Mouse (Mus musculus): ENCODE results near the gene Fem1a. TPM values are rescaled to one million over a fixed set of nuclear protein-coding genes. Genes with fewer than 3 reads are reported as not detected.
A peak's percentile ranks its signal among the peaks of the same experiment; 100 is the strongest.

Gene Fem1a
- total and polyA plus RNA-seq, 2 experiments from 2014 or later, result 15.7 to 47.0 TPM

DNA sequence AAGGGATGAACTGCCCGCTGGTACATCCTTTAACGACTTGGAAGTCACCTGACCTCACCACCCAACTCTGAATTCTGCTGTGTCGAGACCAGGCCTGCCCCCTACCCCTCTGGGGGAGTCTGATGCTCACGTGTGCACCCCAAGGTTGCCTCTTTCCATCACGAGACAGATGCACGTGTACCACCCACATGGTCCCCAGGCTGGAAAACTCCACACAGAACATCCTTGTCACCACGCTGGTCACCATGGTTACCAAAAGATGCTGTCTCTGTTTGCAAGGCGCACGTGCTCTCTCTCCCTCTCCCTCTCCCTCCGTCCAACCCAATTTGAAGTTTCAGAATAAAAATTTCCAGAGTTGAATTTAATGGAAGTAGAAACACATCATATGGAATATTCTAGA lies 26.7 kb upstream of the Fem1a start:
- peaks cover 10% of the 10 kb centered on the region for H3K4me1 ChIP-seq (ENCODE audit: insufficient read depth, low read length)
- H3K27me3 ChIP-seq (ENCODE audit: insufficient read depth, low read length), result no peaks in the 10 kb centered on the region
- H3K9ac ChIP-seq (replicated peaks; ENCODE audit: low read length), result no peak overlapping the region
- H3K9me3 ChIP-seq (ENCODE audit: low read length), result no peaks in the 10 kb centered on the region
- 46% methylated on average over 10 of the region's 10 CpGs for whole genome bisulfite sequencing
- TF ChIP-seq CTCF (IDR thresholded peaks at IDR 0.05; ENCODE audit: low read depth), result no peak
- no peak overlapping the region for H3K4me3 ChIP-seq (ENCODE audit: low read length)
- ATAC-seq (no peak), DNase-seq (ENCODE audit: low spot score) (no peak)
- H3K36me3 ChIP-seq (ENCODE audit: insufficient read depth, low read length), result no peaks in the 10 kb centered on the region
- no peak overlapping the region for H3K4me2 ChIP-seq (ENCODE audit: low read depth, low read length)
- no peak overlapping the region for H3K27ac ChIP-seq

- WGBS, result 40% methylated on average over 8 of the region's 8 CpGs
- no peaks in the 10 kb centered on the region for H3K36me3 ChIP-seq (ENCODE audit: insufficient read depth, low read length)
- no peaks in the 10 kb centered on the region for H3K9me3 ChIP-seq (ENCODE audit: low read length)
- DNase-seq (ENCODE audit: low spot score) (no peak), ATAC-seq (peak; percentile 14; the same call in 1 of the 2 replicates)
- TF ChIP-seq CTCF (IDR thresholded peaks at IDR 0.05; ENCODE audit: low read depth), result no peak
- H3K9ac ChIP-seq (replicated peaks; ENCODE audit: low read length), result no peak overlapping the region
- no peaks in the 10 kb centered on the region for H3K27me3 ChIP-seq (ENCODE audit: insufficient read depth, low read length)
- H3K4me2 ChIP-seq (ENCODE audit: low read depth, low read length), result peak overlapping the region; percentile 43
- peaks cover 10% of the 10 kb centered on the region for H3K4me1 ChIP-seq (ENCODE audit: insufficient read depth, low read length)
- no peak overlapping the region for H3K27ac ChIP-seq
- 0 out of 2 replicates have a peak overlapping the region, but pooled peaks have one; percentile 8 for H3K4me3 ChIP-seq (ENCODE audit: low read length)
These were observed 23.2 kb upstream of the Fem1a start for GRCm38 (mm10) chr17:56233389-56233788.

GRCm38 (mm10) chr17:56233818-56234469 lies 22.7 kb upstream of the Fem1a start:
- H3K4me1 ChIP-seq (ENCODE audit: insufficient read depth, low read length), result peaks cover 10% of the 10 kb centered on the region
- no peak for TF ChIP-seq CTCF (IDR thresholded peaks at IDR 0.05; ENCODE audit: low read depth)
- 0 out of 2 replicates have a peak overlapping the region, but pooled peaks have one; percentile 26 for H3K27ac ChIP-seq
- ATAC-seq, result peak; percentile 98
- no peaks in the 10 kb centered on the region for H3K9me3 ChIP-seq (ENCODE audit: low read length)
- 0 out of 2 replicates have a peak overlapping the region, but pooled peaks have one; percentile 8 for H3K4me3 ChIP-seq (ENCODE audit: low read length)
- WGBS, result 2% methylated on average over 14 of the region's 14 CpGs
- H3K36me3 ChIP-seq (ENCODE audit: insufficient read depth, low read length), result no peaks in the 10 kb centered on the region
- H3K27me3 ChIP-seq (ENCODE audit: insufficient read depth, low read length), result no peaks in the 10 kb centered on the region
- peak; percentile 94 for DNase-seq (ENCODE audit: low spot score)
- no peak overlapping the region for H3K9ac ChIP-seq (replicated peaks; ENCODE audit: low read length)
- H3K4me2 ChIP-seq (ENCODE audit: low read depth, low read length), result peak overlapping the region; percentile 43

GRCm38 (mm10) chr17:56241541-56242401 lies 14.8 kb upstream of the Fem1a start:
- peak; percentile 40; the same call in 1 of the 2 replicates for TF ChIP-seq CTCF (IDR thresholded peaks at IDR 0.05; ENCODE audit: low read depth)
- Histone ChIP-seq H3K27me3 (ENCODE audit: insufficient read depth, low read length) (no peaks in the 10 kb centered on the region), H3K4me3 (ENCODE audit: low read length) (peak overlapping the region; percentile 50), H3K9me3 (ENCODE audit: low read length) (no peaks in the 10 kb centered on the region), H3K27ac (peak overlapping the region; percentile 71; the same call in 1 of the 2 replicates), H3K4me2 (ENCODE audit: low read depth, low read length) (peak overlapping the region; percentile 50), H3K4me1 (ENCODE audit: insufficient read depth, low read length) (peaks cover 3% of the 10 kb centered on the region; the same call in 1 of the 2 replicates), H3K36me3 (ENCODE audit: insufficient read depth, low read length) (no peaks in the 10 kb centered on the region), H3K9ac (replicated peaks; ENCODE audit: low read length) (peak overlapping the region; percentile 57)
- WGBS, result under 1% methylated on average over 33 of the region's 33 CpGs
- DNase-seq (ENCODE audit: low spot score) (peak; percentile 90), ATAC-seq (peak; percentile 93)

DNA sequence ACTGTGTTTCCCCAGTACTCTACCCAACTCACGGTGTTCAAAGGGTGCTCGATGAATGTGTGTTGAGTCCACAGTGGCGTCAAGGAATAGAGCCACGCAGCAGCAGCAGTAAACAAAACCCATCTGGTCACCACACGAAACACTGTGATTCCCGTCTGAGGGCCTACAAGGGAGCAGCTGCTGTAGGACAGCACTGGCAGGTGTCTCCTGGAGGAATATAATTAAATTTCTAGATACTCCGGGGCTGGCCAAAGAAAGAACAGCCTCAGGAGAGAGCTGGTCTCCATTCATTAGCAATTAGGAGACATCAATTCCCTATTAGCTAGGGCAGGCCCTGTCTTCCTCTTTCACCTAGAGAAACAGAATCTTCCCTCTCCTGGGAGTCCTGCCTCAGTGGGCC lies 11.0 kb upstream of the Fem1a start:
- TF ChIP-seq CTCF (IDR thresholded peaks at IDR 0.05; ENCODE audit: low read depth), result no peak
- Histone ChIP-seq H3K27me3 (ENCODE audit: insufficient read depth, low read length) (no peaks in the 10 kb centered on the region), H3K36me3 (ENCODE audit: insufficient read depth, low read length) (no peaks in the 10 kb centered on the region), H3K4me2 (ENCODE audit: low read depth, low read length) (no peak overlapping the region), H3K9ac (replicated peaks; ENCODE audit: low read length) (no peak overlapping the region), H3K27ac (no peak overlapping the region), H3K9me3 (ENCODE audit: low read length) (no peaks in the 10 kb centered on the region), H3K4me1 (ENCODE audit: insufficient read depth, low read length) (peaks cover 3% of the 10 kb centered on the region; the same call in 1 of the 2 replicates), H3K4me3 (ENCODE audit: low read length) (no peak overlapping the region)
- DNase-seq (ENCODE audit: low spot score) (no peak), ATAC-seq (no peak)
- 46% methylated on average over 7 of the region's 7 CpGs for WGBS

- Histone ChIP-seq H3K27me3 (ENCODE audit: insufficient read depth, low read length) (no peaks in the 10 kb centered on the region), H3K9me3 (ENCODE audit: low read length) (no peaks in the 10 kb centered on the region), H3K4me1 (ENCODE audit: insufficient read depth, low read length) (no peaks in the 10 kb centered on the region), H3K27ac (peak overlapping the region; percentile 59), H3K9ac (replicated peaks; ENCODE audit: low read length) (peak overlapping the region; percentile 30; the same call in 1 of the 2 replicates), H3K4me2 (ENCODE audit: low read depth, low read length) (peak overlapping the region; percentile 35), H3K4me3 (ENCODE audit: low read length) (no peak overlapping the region), H3K36me3 (ENCODE audit: insufficient read depth, low read length) (no peaks in the 10 kb centered on the region)
- WGBS, result 15% methylated on average over 6 of the region's 6 CpGs
- peak; percentile 81 for DNase-seq (ENCODE audit: low spot score)
- ATAC-seq, result peak; percentile 43; the same call in 1 of the 2 replicates
- TF ChIP-seq CTCF (IDR thresholded peaks at IDR 0.05; ENCODE audit: low read depth), result peak; percentile 74
These were observed 5.3 kb upstream of the Fem1a start for GRCm38 (mm10) chr17:56251136-56251829.

Measured in hindbrain, postnatal 0 days (tissue).